Comparison of ENCODE assay signal across 7 mouse cellular contexts in the genomic region with DNA sequence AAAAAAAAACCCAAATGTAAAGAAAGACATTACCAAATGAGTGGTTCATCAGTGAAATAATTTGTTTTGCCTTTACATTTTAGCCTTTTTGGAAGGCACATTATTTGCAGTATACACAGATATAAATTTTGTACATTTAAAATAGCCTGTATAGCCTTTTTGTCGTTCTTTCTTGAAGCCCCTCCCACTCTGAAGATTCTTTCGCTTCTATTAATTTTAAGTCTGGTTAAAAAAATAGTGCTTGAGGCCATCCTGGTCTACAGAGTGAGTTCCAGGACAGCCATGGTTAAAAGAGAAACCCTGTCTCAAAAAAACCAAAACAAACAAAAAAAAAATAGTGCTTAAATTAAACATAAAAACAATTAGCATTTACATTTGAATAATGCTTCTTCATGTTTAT. TPM values are rescaled to one million over a fixed set of nuclear protein-coding genes. Genes with fewer than 3 reads are reported as not detected.
A peak's percentile ranks its signal among the peaks of the same experiment; 100 is the strongest.
DNase-seq lines count a peak whose midpoint lies in the region; ATAC-seq and TF ChIP-seq lines count a peak whose summit lies in the region.

No protein-coding gene starts in this region.

- no peaks in the 10 kb centered on the region for H3K9me3 ChIP-seq in embryonic facial prominence, embryonic 11.5 days (replicated peaks; ENCODE audit: control insufficient read depth, low read length)
- no peaks in the 10 kb centered on the region for H3K9me3 ChIP-seq in intestine, embryonic 14.5 days (ENCODE audit: control insufficient read depth, low read length)
- no peaks in the 10 kb centered on the region for H3K9me3 ChIP-seq in neural tube, embryonic 12.5 days

- H3K27ac ChIP-seq in left cerebral cortex, adult 2 months: peak overlapping the region; percentile 98
- no peak overlapping the region for H3K27ac ChIP-seq in embryonic facial prominence, embryonic 11.5 days (replicated peaks; ENCODE audit: low read depth, low read length)
- peak overlapping the region; percentile 94; the same call in 1 of the 2 replicates for H3K27ac ChIP-seq in intestine, embryonic 14.5 days (ENCODE audit: low read depth)
- H3K27ac ChIP-seq in neural tube, embryonic 12.5 days: no peak overlapping the region

- ATAC-seq in embryonic facial prominence, embryonic 11.5 days (replicated peaks; ENCODE audit: insufficient number of reproducible peaks, low FRiP score, low TSS enrichment, low read depth): no peak
- no peak for ATAC-seq in intestine, embryonic 14.5 days (replicated peaks; ENCODE audit: low FRiP score, low TSS enrichment, low read depth)
- ATAC-seq in neural tube, embryonic 12.5 days (ENCODE audit: low FRiP score, low read depth): no peak

- no peaks in the 10 kb centered on the region for H3K36me3 ChIP-seq in embryonic facial prominence, embryonic 11.5 days (replicated peaks; ENCODE audit: control insufficient read depth, insufficient read depth, low read depth, low read length)
- no peaks in the 10 kb centered on the region for H3K36me3 ChIP-seq in intestine, embryonic 14.5 days (ENCODE audit: control insufficient read depth, insufficient read depth, low read length)
- H3K36me3 ChIP-seq in neural tube, embryonic 12.5 days: no peaks in the 10 kb centered on the region

- H3K4me1 ChIP-seq in embryonic facial prominence, embryonic 11.5 days (ENCODE audit: control insufficient read depth, insufficient read depth, low read length): no peaks in the 10 kb centered on the region
- H3K4me1 ChIP-seq in intestine, embryonic 14.5 days (replicated peaks; ENCODE audit: control insufficient read depth, insufficient read depth, low read length): peaks cover 5% of the 10 kb centered on the region
- H3K4me1 ChIP-seq in neural tube, embryonic 12.5 days: peaks cover 5% of the 10 kb centered on the region

- DNase-seq in left cerebral cortex, adult 2 months (ENCODE audit: extremely low spot score in 1 of 2, low spot score in 2 of 2): no peak
- no peak for DNase-seq in left cerebral cortex, postnatal 36 days (ENCODE audit: low spot score in 2 of 2)
- no peak for DNase-seq in embryonic facial prominence, embryonic 11.5 days (ENCODE audit: low spot score)
- no peak for DNase-seq in intestine, embryonic 14.5 days (ENCODE audit: low spot score)
- DNase-seq in thymus, adult 18-20 months: no peak
- DNase-seq in adrenal gland, adult (ENCODE audit: inconsistent age in 2 of 2, low spot score in 1 of 2): no peak

- H3K27me3 ChIP-seq in embryonic facial prominence, embryonic 11.5 days (ENCODE audit: control insufficient read depth, insufficient read depth, low read length): no peaks in the 10 kb centered on the region
- H3K27me3 ChIP-seq in intestine, embryonic 14.5 days (replicated peaks; ENCODE audit: control insufficient read depth, insufficient read depth, low read length): no peaks in the 10 kb centered on the region
- no peaks in the 10 kb centered on the region for H3K27me3 ChIP-seq in neural tube, embryonic 12.5 days (replicated peaks)

- no peak overlapping the region for H3K9ac ChIP-seq in embryonic facial prominence, embryonic 11.5 days (replicated peaks; ENCODE audit: low read length)
- peak overlapping the region; percentile 63 for H3K9ac ChIP-seq in intestine, embryonic 14.5 days (ENCODE audit: low read length)
- no peak overlapping the region for H3K9ac ChIP-seq in neural tube, embryonic 12.5 days

- TF ChIP-seq CTCF in left cerebral cortex, adult 2 months (IDR thresholded peaks at IDR 0.05): no peak

- intact Hi-C loops in left cerebral cortex, adult 2 months (cut with DNase I): loop anchor here (5.0 kb wide), 1 partner anchor 77 kb away; no protein-coding TSS in a partner anchor
- intact Hi-C loops in left cerebral cortex, postnatal 36 days (cut with DNase I): no loop called here

- peak overlapping the region; percentile 57 for H3K4me3 ChIP-seq in left cerebral cortex, adult 2 months
- peak overlapping the region; percentile 67 for H3K4me3 ChIP-seq in embryonic facial prominence, embryonic 11.5 days (ENCODE audit: low read depth, low read length)
- peak overlapping the region; percentile 67 for H3K4me3 ChIP-seq in intestine, embryonic 14.5 days (ENCODE audit: low read depth, low read length)
- H3K4me3 ChIP-seq in neural tube, embryonic 12.5 days: peak overlapping the region; percentile 66; the same call in 1 of the 2 replicates

- WGBS in embryonic facial prominence, embryonic 11.5 days: 34% methylated on average over 2 of the region's 2 CpGs
- WGBS in intestine, embryonic 14.5 days: 23% methylated on average over 2 of the region's 2 CpGs
- 29% methylated on average over 2 of the region's 2 CpGs for WGBS in neural tube, embryonic 12.5 days

- H3K4me2 ChIP-seq in embryonic facial prominence, embryonic 11.5 days (ENCODE audit: low read depth, low read length): no peak overlapping the region
- peak overlapping the region; percentile 63 for H3K4me2 ChIP-seq in intestine, embryonic 14.5 days (ENCODE audit: low read length)
- H3K4me2 ChIP-seq in neural tube, embryonic 12.5 days (replicated peaks): peak overlapping the region; percentile 68

RNA-seq across cellular contexts. Expression of a gene that starts 14.8 kb away (rescaled TPM):
- total RNA-seq in left cerebral cortex, adult 2 months (2021): under 1 TPM; 0.18 to 0.68 TPM
- total RNA-seq in left cerebral cortex, postnatal 36 days (2021): under 1 TPM in 1 of 2 experiments, not detected in 1; 0.27 TPM
- not detected in 2 replicates for polyA plus RNA-seq in embryonic facial prominence, embryonic 11.5 days (2014; fragmentation: Nextera tagmentation; extraction: Ambion mirVana)
- not detected in 2 replicates for polyA plus RNA-seq in intestine, embryonic 14.5 days (2014; fragmentation: Nextera tagmentation; extraction: Ambion mirVana)
- polyA plus RNA-seq in neural tube, embryonic 12.5 days (2016; fragmentation: Nextera tagmentation; extraction: Ambion mirVana): 0.13 TPM in 1 of 2 replicates, not detected in the other

RNA-seq across cellular contexts. Expression of a gene that starts 32.0 kb away (rescaled TPM):
- 10 to 100 TPM; 68.4 to 74.1 TPM for total RNA-seq in left cerebral cortex, adult 2 months (2021)
- 10 to 100 TPM; 55.0 to 78.4 TPM for total RNA-seq in left cerebral cortex, postnatal 36 days (2021)
- polyA plus RNA-seq in embryonic facial prominence, embryonic 11.5 days (2014; fragmentation: Nextera tagmentation; extraction: Ambion mirVana): 14.0 and 15.8 TPM in 2 replicates
- polyA plus RNA-seq in intestine, embryonic 14.5 days (2014; fragmentation: Nextera tagmentation; extraction: Ambion mirVana): 19.7 and 20.7 TPM in 2 replicates
- polyA plus RNA-seq in neural tube, embryonic 12.5 days (2016; fragmentation: Nextera tagmentation; extraction: Ambion mirVana): 22.4 and 23.8 TPM in 2 replicates

Comparison
In these comparisons a context has a peak if more than half of its experiments do, and no peak if none do; other contexts are left out.
1. H3K27ac ChIP-seq: peak in left cerebral cortex, adult 2 months (single experiment) and intestine, embryonic 14.5 days (single experiment); none in embryonic facial prominence, embryonic 11.5 days (single experiment) and neural tube, embryonic 12.5 days (single experiment).
2. Peak in every context shown above with its lines, with median percentiles within 50 percentile points of each other: H3K4me3 ChIP-seq.